Mouse (Mus musculus): ENCODE data around the gene Gpr68. TPM values are rescaled to one million over a fixed set of nuclear protein-coding genes. Genes with fewer than 3 reads are reported as not detected.

Gpr68 gene
- 7.0 and 7.7 TPM in 2 replicates for polyA plus RNA-seq (2012; rRNA removed)

GRCm38 (mm10) chr12:100907598-100908297 lies at the start of gene Gpr68:
Gene Gpr68, minus strand, starts transcription at chr12:100908198.

Other genes starting within 250 kb of the Gpr68 start
- gene Rps6ka5, start 181.2 kb downstream of the Gpr68 start, polyA plus RNA-seq (2012; rRNA removed): 16.5 and 16.6 TPM in 2 replicates
- 3.2 and 3.8 TPM in 2 replicates for gene Dglucy, start 129.1 kb downstream of the Gpr68 start, polyA plus RNA-seq (2012; rRNA removed)
- gene Ccdc88c, start 120.9 kb upstream of the Gpr68 start, polyA plus RNA-seq (2012; rRNA removed): 20.7 and 23.9 TPM in 2 replicates
- 38.1 and 39.2 TPM in 2 replicates for gene Ppp4r3a, start 175.5 kb upstream of the Gpr68 start, polyA plus RNA-seq (2012; rRNA removed)

Data from central nervous system, embryonic 18 days (tissue).